Comparison of ENCODE assay signal across 25 mouse cellular contexts in genomic region chr4:47362662-47363061, GRCm38 (mm10).
"Had no signal": no experiment of that assay in that cellular context is flagged by ENCODE, and none has a peak within 500 bp of the region (broad histone marks: within the 10 kb centered on the region; RNA-seq: fewer than 3 reads in every experiment).

No protein-coding gene starts in this region.

- ATAC-seq: forebrain, embryonic 13.5 days; forebrain, embryonic 14.5 days; forebrain, embryonic 15.5 days; forebrain, embryonic 16.5 days; forebrain, postnatal 0 days had no signal

- H3K27me3 ChIP-seq: embryonic facial prominence, embryonic 12.5 days; embryonic facial prominence, embryonic 13.5 days; embryonic facial prominence, embryonic 15.5 days; forebrain, embryonic 12.5 days; forebrain, embryonic 13.5 days; forebrain, embryonic 15.5 days had no signal

- H3K27ac ChIP-seq: embryonic facial prominence, embryonic 10.5 days; embryonic facial prominence, embryonic 12.5 days; embryonic facial prominence, embryonic 13.5 days; embryonic facial prominence, embryonic 15.5 days; forebrain, embryonic 10.5 days; forebrain, embryonic 12.5 days; forebrain, embryonic 13.5 days; forebrain, embryonic 15.5 days; heart, adult 2 months had no signal

- H3K9me3 ChIP-seq: embryonic facial prominence, embryonic 12.5 days; embryonic facial prominence, embryonic 13.5 days; embryonic facial prominence, embryonic 15.5 days; forebrain, embryonic 12.5 days; forebrain, embryonic 13.5 days; forebrain, embryonic 15.5 days had no signal

- H3K4me2 ChIP-seq: embryonic facial prominence, embryonic 12.5 days; embryonic facial prominence, embryonic 13.5 days; embryonic facial prominence, embryonic 15.5 days; forebrain, embryonic 12.5 days; forebrain, embryonic 13.5 days; forebrain, embryonic 15.5 days had no signal

- H3K36me3 ChIP-seq: embryonic facial prominence, embryonic 12.5 days; embryonic facial prominence, embryonic 13.5 days; embryonic facial prominence, embryonic 15.5 days; forebrain, embryonic 12.5 days; forebrain, embryonic 15.5 days had no signal

- H3K4me3 ChIP-seq: embryonic facial prominence, embryonic 10.5 days; embryonic facial prominence, embryonic 12.5 days; embryonic facial prominence, embryonic 13.5 days; embryonic facial prominence, embryonic 15.5 days; erythroblast, embryonic 14.5 days; forebrain, embryonic 10.5 days; forebrain, embryonic 12.5 days; forebrain, embryonic 13.5 days; forebrain, embryonic 15.5 days; heart, adult 2 months had no signal

- H3K9ac ChIP-seq: embryonic facial prominence, embryonic 12.5 days; embryonic facial prominence, embryonic 13.5 days; embryonic facial prominence, embryonic 15.5 days; forebrain, embryonic 12.5 days; forebrain, embryonic 13.5 days; forebrain, embryonic 15.5 days; forebrain, postnatal 0 days had no signal

- DNase-seq: cerebellum, adult 2 months; cerebellum, adult 8-10 months; cerebellum, adult 9-10 months; cerebellum, adult 9-11 months; cerebellum, postnatal 10 days; cerebellum, postnatal 14 days; cerebellum, postnatal 25 days; cerebellum, postnatal 36 days; embryo, embryonic 11 days; forebrain, postnatal 0 days; gastrocnemius, postnatal 10 days; gastrocnemius, postnatal 14 days; gastrocnemius, postnatal 36 days; heart, adult 2 months had no signal
